ENCODE assay signal across 9 mouse cellular contexts in genomic region chr6:34549017-34549416, GRCm38 (mm10). TPM values are rescaled to one million over a fixed set of nuclear protein-coding genes. Genes with fewer than 3 reads are reported as not detected.
DNase-seq lines count a peak whose midpoint lies in the region; ATAC-seq lines count a peak whose summit lies in the region.
"Had no signal": no experiment of that assay in that cellular context is flagged by ENCODE, and none has a peak within 500 bp of the region (broad histone marks: within the 10 kb centered on the region; RNA-seq: fewer than 3 reads in every experiment).

No protein-coding gene starts in this region.

- no peaks in the 10 kb centered on the region for H3K36me3 ChIP-seq in neural tube, embryonic 15.5 days
- no peaks in the 10 kb centered on the region for H3K36me3 ChIP-seq in intestine, embryonic 15.5 days
- H3K36me3 ChIP-seq in splenic B cell, adult 2 months (ENCODE audit: control insufficient read depth, insufficient read depth, low read length, poor library complexity, severe bottlenecking) = no peaks in the 10 kb centered on the region
- H3K36me3 ChIP-seq: heart, embryonic 15.5 days had no signal

- no peak overlapping the region for H3K4me3 ChIP-seq in neural tube, embryonic 15.5 days (replicated peaks)
- no peak overlapping the region for H3K4me3 ChIP-seq in intestine, embryonic 15.5 days (replicated peaks)
- H3K4me3 ChIP-seq: heart, embryonic 15.5 days had no signal

- no peak overlapping the region for H3K27ac ChIP-seq in neural tube, embryonic 15.5 days (replicated peaks)
- peak overlapping the region; percentile 80 for H3K27ac ChIP-seq in intestine, embryonic 15.5 days
- H3K27ac ChIP-seq: heart, embryonic 15.5 days had no signal

- no peak overlapping the region for H3K9ac ChIP-seq in neural tube, embryonic 15.5 days (replicated peaks)
- no peak overlapping the region; the same call in 1 of the 2 replicates for H3K9ac ChIP-seq in intestine, embryonic 15.5 days
- H3K9ac ChIP-seq: heart, embryonic 15.5 days had no signal

- H3K4me1 ChIP-seq in neural tube, embryonic 15.5 days = peaks cover 11% of the 10 kb centered on the region
- peaks cover 9% of the 10 kb centered on the region for H3K4me1 ChIP-seq in intestine, embryonic 15.5 days (replicated peaks)

- H3K9me3 ChIP-seq in neural tube, embryonic 15.5 days (replicated peaks) = 0 out of 2 replicates have a peak, but pooled peaks cover 4% of the 10 kb centered on the region
- no peaks in the 10 kb centered on the region for H3K9me3 ChIP-seq in intestine, embryonic 15.5 days
- H3K9me3 ChIP-seq: heart, embryonic 15.5 days had no signal

- no peaks in the 10 kb centered on the region for H3K27me3 ChIP-seq in neural tube, embryonic 15.5 days (replicated peaks)
- no peaks in the 10 kb centered on the region for H3K27me3 ChIP-seq in intestine, embryonic 15.5 days (replicated peaks)
- H3K27me3 ChIP-seq in splenic B cell, adult 2 months (ENCODE audit: control insufficient read depth, insufficient read depth, low read length, poor library complexity, severe bottlenecking) = no peaks in the 10 kb centered on the region
- H3K27me3 ChIP-seq: heart, embryonic 15.5 days had no signal

- no peak overlapping the region for H3K4me2 ChIP-seq in neural tube, embryonic 15.5 days
- H3K4me2 ChIP-seq in intestine, embryonic 15.5 days (replicated peaks) = no peak overlapping the region
- H3K4me2 ChIP-seq: heart, embryonic 15.5 days had no signal

- 41% methylated on average over 2 of the region's 2 CpGs for WGBS in neural tube, embryonic 15.5 days
- 38% methylated on average over 2 of the region's 2 CpGs for WGBS in intestine, embryonic 15.5 days

- DNase-seq in neural tube, embryonic 10.5 days (ENCODE audit: extremely low spot score, low spot score) = peak; percentile 60
- DNase-seq in adrenal gland, adult 18-20 months (ENCODE audit: low spot score in 2 of 2) = peak; percentile 66 to 77
- peak; percentile 67 to 84 for DNase-seq in cerebellum, postnatal 25 days
- peak; percentile 79 for DNase-seq in lung, postnatal 14 days
- peak; percentile 64 for DNase-seq in splenic B cell, adult 2 months (ENCODE audit: low read depth, low spot score)
- DNase-seq in frontal cortex, postnatal 14 days (ENCODE audit: low spot score in 2 of 2) = no peak

- no peak for ATAC-seq in neural tube, embryonic 15.5 days (ENCODE audit: low FRiP score)
- ATAC-seq in intestine, embryonic 15.5 days = peak; percentile 15; the same call in 1 of the 2 replicates

RNA-seq across cellular contexts. Expression of gene Cald1, which starts 49.3 kb away (rescaled TPM):
- 59.2 and 102 TPM in 2 replicates for polyA plus RNA-seq in neural tube, embryonic 15.5 days (2015; fragmentation: Nextera tagmentation; extraction: Ambion mirVana)
- total RNA-seq in adrenal gland, adult 18-20 months (2021) = 10 to 100 TPM; 63.8 to 89.6 TPM
- polyA plus RNA-seq in intestine, embryonic 15.5 days (2015; fragmentation: Nextera tagmentation; extraction: Ambion mirVana) = 338 and 366 TPM in 2 replicates

Comparison
In these comparisons a context has a peak if more than half of its experiments do, and no peak if none do; other contexts are left out.
1. DNase-seq: peak in neural tube, embryonic 10.5 days (single experiment), adrenal gland, adult 18-20 months (2 of 2), cerebellum, postnatal 25 days (2 of 2), lung, postnatal 14 days (single experiment) and splenic B cell, adult 2 months (single experiment); none in frontal cortex, postnatal 14 days (0 of 2).